Mouse (Mus musculus): ENCODE measurements around the gene Gm38392.

Gene Gm38392

DNA sequence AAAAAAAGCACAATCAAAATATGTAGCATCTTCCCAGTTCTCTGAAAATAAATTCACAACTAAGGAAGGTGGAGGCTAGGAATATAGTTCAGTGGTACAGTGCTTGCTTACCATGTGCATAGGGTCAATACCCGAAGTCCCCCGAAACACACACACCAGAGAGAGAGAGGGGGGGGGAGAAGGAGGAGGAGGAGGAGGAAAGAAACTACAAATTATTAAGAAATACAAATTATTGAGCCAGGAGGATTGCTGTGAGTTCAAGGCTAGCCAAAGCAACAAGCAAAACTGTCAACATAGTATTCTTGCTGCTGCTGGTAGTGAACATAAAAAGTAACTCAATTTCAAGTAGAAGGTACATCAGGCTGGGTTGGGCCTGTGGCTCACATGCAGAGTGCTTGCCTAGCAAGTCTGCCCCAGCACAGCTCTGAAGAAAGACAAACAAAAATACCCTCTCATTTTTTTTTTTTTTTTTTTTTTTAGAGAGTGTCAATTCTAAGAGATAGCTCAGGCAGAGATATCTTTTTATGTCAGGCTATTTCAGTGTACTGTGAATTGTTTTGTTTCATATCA lies 87.4 kb downstream of the Gm38392 start:
- DNase-seq (ENCODE audit: low spot score): no peak

DNA sequence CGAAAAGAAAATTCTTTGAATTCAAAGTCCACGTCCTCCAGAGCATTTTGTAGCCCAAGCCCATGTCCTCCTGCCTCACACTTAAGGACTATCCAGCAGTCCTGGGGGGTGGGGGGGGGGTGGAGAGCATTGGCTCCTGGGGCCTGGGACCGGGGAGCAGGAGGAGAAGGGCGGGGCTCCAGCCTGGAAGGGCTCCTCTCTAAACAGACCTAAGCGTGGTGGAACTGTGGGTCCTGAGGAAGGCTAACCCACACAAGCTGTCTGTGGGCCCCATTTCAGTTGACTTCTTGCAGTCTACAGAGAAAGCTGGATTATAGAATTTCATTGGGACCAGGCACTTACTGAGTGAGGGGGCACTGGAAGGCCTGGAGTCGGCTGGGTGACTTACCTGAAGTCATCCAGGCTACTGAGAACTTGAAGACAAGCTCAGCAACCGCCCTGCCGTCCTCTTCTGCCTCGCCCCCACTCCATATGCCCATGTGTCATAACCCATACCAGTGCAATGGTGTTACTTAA lies 88.4 kb downstream of the Gm38392 start:
- DNase-seq (ENCODE audit: low spot score): no peak

DNA sequence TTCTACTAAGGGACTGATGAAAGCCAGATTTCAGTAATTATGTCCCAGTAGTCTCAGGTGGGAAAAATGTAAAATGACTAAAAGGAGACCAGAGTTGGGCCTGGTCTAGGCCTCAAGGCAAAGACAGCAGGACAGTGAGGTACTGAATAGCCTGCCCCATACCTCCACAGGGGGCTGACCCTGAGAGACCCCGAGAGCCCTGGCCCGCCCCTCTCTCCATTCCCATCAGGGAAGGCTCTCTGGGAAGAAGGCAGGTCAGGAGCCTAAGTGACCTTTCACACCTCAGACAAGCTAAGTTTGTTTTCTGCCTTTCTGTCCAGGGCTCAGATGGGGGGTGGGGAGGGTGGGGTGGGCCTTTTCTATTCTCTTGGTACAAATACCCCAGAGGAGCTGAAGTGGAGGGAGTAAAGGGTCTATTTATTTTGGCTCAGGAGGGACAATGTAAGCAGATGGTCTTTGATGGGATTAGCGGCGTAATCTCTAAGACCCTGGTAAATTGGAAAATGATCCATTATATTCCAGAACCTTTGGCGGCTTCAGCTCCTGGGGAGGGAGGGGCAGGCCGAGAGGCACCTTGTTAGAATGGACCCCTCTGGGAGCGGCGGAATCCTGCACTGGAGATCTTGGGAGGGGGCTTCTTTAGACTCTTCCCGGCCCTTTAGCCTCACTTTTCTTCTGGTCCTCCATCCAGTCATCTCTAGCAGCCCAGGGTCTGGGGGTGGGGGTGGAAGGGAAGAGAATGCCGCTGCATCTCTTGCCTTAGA lies 89.1 kb downstream of the Gm38392 start:
- DNase-seq (ENCODE audit: low spot score): no peak

Measured in c-Kit-positive CD71-positive TER-119-positive erythroid progenitor cells, embryonic 14.5 days (primary cell).